Mouse (Mus musculus): ENCODE measurements around the gene Plekhg1.

DNA sequence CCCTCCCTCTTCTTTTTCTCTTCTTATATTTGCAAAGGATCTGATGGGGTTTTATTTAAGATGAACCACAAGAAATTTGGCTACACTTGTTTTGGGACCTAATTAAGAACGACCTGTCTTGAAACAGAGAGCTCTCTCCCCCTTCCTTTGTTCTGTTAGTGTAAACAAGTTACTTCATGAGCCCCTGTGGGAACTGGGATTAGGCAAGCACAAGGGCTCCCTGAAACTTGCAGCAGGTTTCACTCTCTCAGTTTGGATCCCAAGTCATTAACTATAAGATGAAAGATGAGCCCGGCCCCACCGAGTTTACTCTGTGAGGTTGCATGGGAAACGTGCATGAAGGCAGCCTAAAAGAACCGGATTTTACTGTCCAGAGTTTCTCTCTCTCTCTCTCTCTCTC, 117.7 kb downstream of the Plekhg1 start:
- TF ChIP-seq POLR2A (IDR thresholded peaks at IDR 0.05; ENCODE audit: low read depth, low read length) (no peak), CTCF (IDR thresholded peaks at IDR 0.05; ENCODE audit: borderline replicate concordance, insufficient read depth, low read length) (no peak)
